Mouse (Mus musculus): ENCODE results near the gene Heg1.

Gene Heg1

GRCm38 (mm10) chr16:33769848-33770247 is 85.7 kb downstream of the Heg1 start:
- DNase-seq (ENCODE audit: low read depth, low spot score): no peak

GRCm38 (mm10) chr16:33770778-33771454 is 86.7 kb downstream of the Heg1 start:
- no peak for DNase-seq (ENCODE audit: low read depth, low spot score)

DNA sequence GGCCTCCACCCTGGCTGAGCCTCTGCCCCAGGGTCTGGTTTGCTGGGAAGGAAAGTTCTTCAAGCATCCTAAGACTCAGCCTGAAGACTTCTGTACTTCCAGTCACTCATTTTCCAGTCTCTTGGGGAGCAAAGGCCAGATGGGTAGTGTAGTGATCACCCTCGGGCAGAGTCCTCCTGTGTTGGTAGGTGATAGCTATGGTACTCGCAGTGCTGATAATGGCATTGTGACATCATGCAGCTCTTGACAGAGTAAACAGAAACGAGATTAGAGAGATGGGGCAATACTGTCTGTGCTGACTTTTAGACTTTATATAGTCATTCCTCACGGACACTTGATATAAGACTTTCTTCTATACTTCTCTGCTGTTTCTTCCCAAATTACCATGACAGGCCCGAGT is 88.6 kb downstream of the Heg1 start:
- DNase-seq (ENCODE audit: low read depth, low spot score): no peak

GRCm38 (mm10) chr16:33774972-33775371 is 90.8 kb downstream of the Heg1 start:
- DNase-seq (ENCODE audit: low read depth, low spot score): peak; percentile 28

- peak; percentile 46 for DNase-seq (ENCODE audit: low read depth, low spot score)
Observed at GRCm38 (mm10) chr16:33775733-33776335, 91.7 kb downstream of the Heg1 start.

- DNase-seq (ENCODE audit: low read depth, low spot score): peak; percentile 53
Observed at GRCm38 (mm10) chr16:33776766-33777529, 92.8 kb downstream of the Heg1 start.

DNA sequence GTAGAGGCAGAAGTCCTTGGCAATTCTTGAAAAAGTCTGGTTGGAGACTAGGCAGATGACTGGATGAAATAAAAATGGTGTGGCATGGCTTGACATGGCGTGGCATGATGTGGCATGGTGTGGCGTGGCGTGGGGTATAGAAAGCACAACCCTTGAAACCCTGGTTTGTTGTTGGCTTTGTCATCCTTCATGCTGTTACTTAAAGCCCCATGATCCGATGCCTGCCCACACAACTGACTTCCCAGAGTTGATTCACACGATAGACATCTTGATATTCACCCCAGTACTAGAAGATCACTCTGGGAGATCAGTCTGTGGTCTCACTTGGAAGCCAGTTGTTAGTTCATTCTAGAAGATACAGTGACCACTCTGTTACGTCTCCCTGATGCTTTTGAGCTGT is 93.4 kb downstream of the Heg1 start:
- peak; percentile 26 for DNase-seq (ENCODE audit: low read depth, low spot score)

GRCm38 (mm10) chr16:33781789-33782728 is 97.9 kb downstream of the Heg1 start:
- peak; percentile 68 for DNase-seq (ENCODE audit: low read depth, low spot score)

DNA sequence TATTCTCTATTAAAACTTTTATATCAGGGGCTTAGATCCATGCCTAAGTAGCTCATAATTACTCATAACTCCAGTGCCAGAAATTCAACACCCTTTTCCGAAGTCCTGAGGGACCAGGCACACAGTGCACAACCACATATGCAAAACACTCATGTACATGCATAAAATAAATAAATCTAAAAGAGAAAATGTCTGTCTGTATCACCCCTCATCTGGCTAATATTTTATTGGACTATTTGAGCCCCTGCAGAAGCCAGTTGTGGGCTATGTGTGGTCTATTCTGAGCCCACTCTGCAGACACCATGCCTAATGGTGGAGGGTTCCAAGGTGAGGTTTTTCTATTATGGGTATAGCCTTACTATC is 98.5 kb downstream of the Heg1 start:
- DNase-seq (ENCODE audit: low read depth, low spot score): no peak

GRCm38 (mm10) chr16:33784547-33784946 is 100.4 kb downstream of the Heg1 start:
- DNase-seq (ENCODE audit: low read depth, low spot score): no peak

GRCm38 (mm10) chr16:33785092-33785704 is 101.0 kb downstream of the Heg1 start:
- no peak for DNase-seq (ENCODE audit: low read depth, low spot score)

- no peak for DNase-seq (ENCODE audit: low read depth, low spot score)
Observed at GRCm38 (mm10) chr16:33786657-33787390, 102.7 kb downstream of the Heg1 start.

GRCm38 (mm10) chr16:33793846-33794791 is 109.9 kb downstream of the Heg1 start, which contains the start of gene Muc13:
Muc13 (plus strand) TSS chr16:33794037.
- DNase-seq (ENCODE audit: low read depth, low spot score): no peak

GRCm38 (mm10) chr16:33795106-33795505 is 110.9 kb downstream of the Heg1 start:
- no peak for DNase-seq (ENCODE audit: low read depth, low spot score)

- no peak for DNase-seq (ENCODE audit: low read depth, low spot score)
Observed at GRCm38 (mm10) chr16:33795887-33796286, 111.7 kb downstream of the Heg1 start.

- DNase-seq (ENCODE audit: low read depth, low spot score): no peak
Observed at GRCm38 (mm10) chr16:33796756-33797155, 112.6 kb downstream of the Heg1 start.

- DNase-seq (ENCODE audit: low read depth, low spot score): peak; percentile 87
Observed at GRCm38 (mm10) chr16:33797860-33798259, 113.7 kb downstream of the Heg1 start.

DNA sequence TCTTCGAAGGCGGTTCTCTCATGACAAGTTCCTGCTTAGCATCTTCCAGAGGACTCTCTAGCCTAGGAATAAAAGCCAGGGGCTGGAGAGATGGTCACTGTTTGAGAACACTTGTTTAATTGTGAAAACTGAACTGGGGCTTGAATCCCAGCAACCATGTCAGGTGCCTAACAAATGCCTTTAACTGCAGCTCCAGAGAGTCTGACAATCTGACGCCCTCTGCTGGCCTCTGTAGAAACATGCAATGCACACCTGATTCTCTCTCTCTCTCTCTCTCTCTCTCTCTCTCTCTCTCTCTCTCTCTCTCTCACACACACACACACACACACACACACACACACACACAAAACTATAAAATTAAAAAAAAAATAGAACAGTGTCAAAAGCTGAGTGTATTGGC is 125.8 kb downstream of the Heg1 start:
- peak; percentile 37 for DNase-seq (ENCODE audit: low read depth, low spot score)

- DNase-seq (ENCODE audit: low read depth, low spot score): no peak
Observed at GRCm38 (mm10) chr16:33818413-33819165, 134.4 kb downstream of the Heg1 start.
